Mouse (Mus musculus) thymus, postnatal 25 days (tissue): ENCODE measurements around the gene Etl4.
A peak's percentile ranks its signal among the peaks of the same experiment; 100 is the strongest.

Experiments used
- DNase-seq: peaks from one replicate; pipeline ENCODE4 v3.0.0; 2022

The Etl4 gene

GRCm38 (mm10) chr2:20445156-20446155 lies 535.9 kb downstream of the Etl4 start:
- no peak for DNase-seq

GRCm38 (mm10) chr2:20446180-20446579 lies 536.6 kb downstream of the Etl4 start:
- no peak for DNase-seq

DNA sequence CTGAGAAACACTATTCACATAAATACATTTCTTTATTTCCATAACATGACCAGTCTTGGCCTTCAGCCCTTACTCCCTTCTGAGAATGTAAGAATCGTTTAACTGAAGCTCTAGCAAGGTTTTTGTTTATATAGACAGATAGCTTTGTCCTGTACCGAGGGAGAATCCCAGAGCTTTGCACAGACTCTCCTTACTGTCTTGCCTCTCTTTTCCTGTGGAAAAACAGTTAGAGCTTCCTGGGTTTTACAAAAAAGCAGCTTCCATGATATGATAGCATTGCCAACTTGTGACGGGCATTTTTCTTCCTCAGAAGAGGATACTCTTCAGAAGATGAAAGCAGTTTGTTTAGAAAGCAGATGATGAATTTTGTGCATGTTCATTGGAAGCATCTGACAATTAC lies 541.4 kb downstream of the Etl4 start:
- DNase-seq = no peak

DNA sequence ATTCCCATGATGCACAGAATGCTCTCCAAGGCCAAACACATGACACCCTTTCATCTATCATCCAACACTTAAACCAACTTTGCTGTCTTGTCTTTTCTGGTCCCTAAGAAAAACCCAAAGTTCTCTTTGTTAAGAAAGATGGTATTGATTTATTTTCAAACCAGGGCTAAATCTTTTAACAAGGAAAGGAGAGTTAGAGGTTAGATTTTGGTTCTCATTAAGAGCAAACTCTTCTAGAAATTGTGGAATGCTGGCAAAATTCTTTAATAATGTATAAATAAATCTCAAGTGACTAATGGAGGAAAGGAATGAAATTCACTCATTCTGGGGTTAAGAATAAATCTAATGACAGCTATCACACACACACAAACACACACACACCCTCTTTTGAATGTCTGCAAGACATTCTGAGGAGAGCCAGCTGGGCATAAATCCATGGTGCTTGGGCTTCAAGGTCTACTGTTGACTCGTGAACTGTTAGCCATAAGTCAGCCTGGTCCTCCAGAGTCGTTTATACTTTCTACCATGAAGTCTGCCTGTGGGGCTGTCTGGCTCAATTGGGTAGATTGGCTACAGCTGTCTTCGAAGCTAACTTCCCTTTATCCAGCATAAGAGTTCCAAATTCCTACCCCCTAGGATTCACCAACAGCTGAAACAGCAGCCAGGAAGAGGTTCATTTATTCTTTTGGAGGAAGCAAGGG lies 544.1 kb downstream of the Etl4 start:
- DNase-seq = no peak

GRCm38 (mm10) chr2:20479199-20479598 lies 569.6 kb downstream of the Etl4 start:
- DNase-seq = no peak

- DNase-seq = no peak
Measured at GRCm38 (mm10) chr2:20486137-20486788, 576.7 kb downstream of the Etl4 start.

- DNase-seq = no peak
Measured at GRCm38 (mm10) chr2:20489090-20489489, 579.5 kb downstream of the Etl4 start.

DNA sequence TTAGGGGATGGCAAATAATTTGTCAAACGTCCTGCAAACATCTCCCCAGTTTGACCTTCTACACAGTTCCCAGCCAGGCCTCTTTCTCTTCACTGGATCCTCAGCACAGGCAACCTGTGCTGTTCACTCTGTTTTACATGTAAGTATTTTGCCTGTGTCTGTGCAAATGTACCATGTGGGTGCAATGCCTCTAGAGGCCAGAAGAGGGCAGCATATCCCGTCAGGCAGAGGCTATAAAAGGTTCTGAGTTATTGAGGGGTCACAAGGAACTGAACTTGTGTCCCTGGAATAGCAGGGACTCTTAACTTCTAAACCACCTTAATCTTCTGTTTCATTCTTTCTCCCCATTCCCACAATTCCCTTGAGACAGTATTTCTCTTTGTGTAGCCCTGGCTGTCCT lies 582.5 kb downstream of the Etl4 start:
- DNase-seq = no peak

GRCm38 (mm10) chr2:20493806-20494205 lies 584.2 kb downstream of the Etl4 start:
- DNase-seq = no peak

DNA sequence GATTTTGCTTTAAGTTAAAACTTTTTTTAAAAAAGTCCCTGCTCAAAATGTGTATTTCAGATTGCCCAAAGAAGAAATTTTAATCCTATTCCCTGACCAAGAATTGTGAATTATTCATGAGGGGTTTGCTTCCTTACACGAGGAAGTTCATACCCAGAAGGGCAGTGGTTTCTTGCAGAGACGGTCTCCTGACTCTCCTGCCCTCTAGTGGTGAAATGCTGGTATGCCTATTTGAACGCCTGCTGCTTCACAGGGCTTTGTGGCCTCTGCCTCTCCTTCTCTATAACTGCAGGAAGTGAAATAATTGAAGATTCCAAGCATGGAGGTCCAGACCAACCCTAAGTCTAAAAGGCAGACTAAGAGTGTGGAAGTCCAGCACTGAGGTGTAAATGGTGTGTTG lies 585.1 kb downstream of the Etl4 start:
- DNase-seq = peak; percentile 13

- no peak for DNase-seq
Measured at GRCm38 (mm10) chr2:20496219-20496800, 586.7 kb downstream of the Etl4 start.

- DNase-seq = no peak
Measured at GRCm38 (mm10) chr2:20507832-20508723, 598.5 kb downstream of the Etl4 start.

GRCm38 (mm10) chr2:20508724-20509052 lies 599.1 kb downstream of the Etl4 start:
- DNase-seq = no peak

DNA sequence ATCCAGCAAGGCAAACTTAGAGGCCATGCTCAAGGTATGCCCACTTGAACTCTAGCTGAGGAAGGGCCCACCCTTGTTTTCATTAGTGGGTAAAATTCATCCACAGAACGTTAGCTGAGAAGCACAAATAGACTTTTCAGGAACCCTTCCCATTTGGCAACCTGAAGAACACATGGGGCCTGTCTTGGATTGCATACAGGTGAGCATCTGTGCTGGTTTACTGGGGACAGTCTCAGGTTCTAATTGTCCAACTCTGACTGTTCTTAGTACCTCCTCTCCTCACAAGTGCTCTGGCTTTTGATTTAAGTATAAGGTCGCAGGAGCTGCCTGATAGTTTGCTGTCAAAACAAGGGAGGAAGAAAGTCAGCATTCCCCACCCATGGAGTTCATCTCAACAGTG lies 600.5 kb downstream of the Etl4 start:
- no peak for DNase-seq

DNA sequence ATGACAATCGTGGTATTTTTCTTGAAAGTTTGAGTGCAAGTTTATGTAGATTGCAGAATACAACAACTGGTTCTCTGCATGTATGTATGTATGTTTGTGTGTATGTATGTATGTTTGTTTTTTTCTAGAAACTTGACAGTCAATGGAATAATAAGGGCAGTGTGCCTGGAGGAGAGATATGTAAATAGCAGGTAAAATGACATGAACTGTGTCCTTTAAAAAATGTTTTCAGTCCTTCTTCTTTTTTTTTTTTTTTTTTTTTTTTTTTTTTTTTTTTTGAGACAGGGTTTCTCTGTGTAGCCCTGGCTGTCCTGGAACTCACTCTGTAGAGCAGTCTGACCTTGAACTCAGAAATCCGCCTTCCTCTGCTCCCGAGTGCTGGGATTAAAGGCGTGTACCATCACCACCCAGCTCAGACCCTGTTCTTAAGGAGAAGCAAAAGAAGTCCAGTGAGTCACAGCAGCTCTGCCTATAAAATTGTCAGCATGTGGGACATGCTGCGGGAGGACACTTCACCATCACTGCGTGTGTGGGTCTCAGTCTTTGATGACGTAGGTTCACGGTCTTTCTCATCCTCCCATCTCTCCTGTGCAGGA lies 606.8 kb downstream of the Etl4 start:
- no peak for DNase-seq

- DNase-seq = no peak
Measured at GRCm38 (mm10) chr2:20517853-20518252, 608.3 kb downstream of the Etl4 start.

- DNase-seq = no peak
Measured at GRCm38 (mm10) chr2:20518506-20518905, 608.9 kb downstream of the Etl4 start.

DNA sequence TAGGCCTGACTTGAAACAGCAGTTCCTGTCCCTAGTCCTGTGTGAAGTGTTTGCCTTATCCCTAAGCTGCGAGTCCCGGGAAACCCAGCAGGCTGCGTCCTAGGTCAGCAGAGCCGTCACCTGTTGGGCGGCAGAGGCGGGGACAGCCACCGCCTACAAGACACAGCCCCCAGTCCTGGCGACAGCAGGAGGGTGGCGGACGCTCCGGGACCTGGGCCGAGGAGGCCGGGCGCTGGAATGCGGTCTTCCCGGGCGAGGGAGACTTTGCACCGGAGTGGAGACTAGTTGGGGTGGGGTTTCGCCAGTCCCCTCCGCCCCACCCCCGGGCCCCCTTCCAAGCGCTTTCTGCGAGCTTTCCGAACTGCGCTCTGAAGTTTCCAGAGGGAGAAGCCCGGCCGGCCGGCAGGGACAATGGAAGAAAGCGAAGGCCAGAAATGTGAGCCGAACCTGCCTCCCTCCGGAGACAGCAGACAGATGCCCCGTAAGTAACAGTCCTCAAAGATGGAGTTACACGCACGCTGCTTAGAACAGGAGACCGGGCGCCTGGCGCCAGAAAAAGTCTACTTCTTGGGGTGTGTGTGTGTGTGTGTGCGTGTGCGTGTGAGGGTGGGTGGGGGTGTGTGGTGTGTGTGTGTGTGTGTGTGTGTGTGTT lies 610.0 kb downstream of the Etl4 start:
- DNase-seq = no peak

DNA sequence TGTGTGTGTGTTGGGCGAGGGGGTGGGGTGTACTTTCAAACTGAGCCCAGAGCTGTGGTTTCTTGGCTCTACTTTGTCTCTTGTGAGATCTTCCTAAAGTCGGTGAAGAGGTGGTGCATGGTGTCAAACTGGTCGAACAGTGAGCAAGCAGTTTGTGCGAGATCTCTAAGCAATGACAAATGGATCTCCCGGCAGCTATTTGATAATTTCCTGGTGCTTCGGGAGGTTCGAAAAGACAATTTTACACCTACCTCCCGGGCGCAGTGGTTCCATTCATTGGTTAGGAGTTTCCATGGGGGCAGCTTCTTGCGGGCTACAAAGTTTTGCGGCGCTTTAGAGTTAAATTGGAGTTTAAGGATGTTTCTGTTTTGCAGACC lies 610.5 kb downstream of the Etl4 start:
- DNase-seq = no peak

- no peak for DNase-seq
Measured at GRCm38 (mm10) chr2:20520636-20521595, 611.3 kb downstream of the Etl4 start.
